In the genomic region with DNA sequence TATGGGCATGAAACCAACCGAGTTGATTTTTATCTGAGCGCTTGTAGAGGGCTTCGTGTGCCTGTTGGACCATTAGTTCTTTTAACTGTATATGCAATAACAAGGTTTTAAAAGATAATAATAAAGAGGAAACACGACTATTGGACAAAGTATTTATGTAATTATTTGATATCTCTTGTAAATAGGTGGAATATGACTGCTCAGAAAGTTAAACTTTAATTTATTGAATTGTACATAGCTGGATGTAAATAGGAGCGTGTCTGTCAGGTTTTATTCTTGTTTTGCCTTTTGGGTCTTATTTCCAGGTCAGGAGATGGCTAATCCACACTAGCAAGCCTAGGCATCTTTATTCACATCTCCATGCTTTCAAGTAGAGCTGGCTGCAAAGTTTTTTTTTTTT, we compare ENCODE assay signal across 16 mouse cellular contexts. TPM values are rescaled to one million over a fixed set of nuclear protein-coding genes. Genes with fewer than 3 reads are reported as not detected.
DNase-seq lines count a peak whose midpoint lies in the region; ATAC-seq and TF ChIP-seq lines count a peak whose summit lies in the region.
"Had no signal": no experiment of that assay in that cellular context is flagged by ENCODE, and none has a peak within 500 bp of the region (broad histone marks: within the 10 kb centered on the region; RNA-seq: fewer than 3 reads in every experiment).

No protein-coding gene starts in this region.

- no peak for TF ChIP-seq CTCF in lung, adult 2 months (IDR thresholded peaks at IDR 0.05; ENCODE audit: insufficient read depth, low read length)
- no peak for TF ChIP-seq CTCF in brain, embryonic 14.5 days (IDR thresholded peaks at IDR 0.05; ENCODE audit: borderline replicate concordance, extremely low read depth, insufficient read depth, insufficient read length)

- peak overlapping the region; percentile 81 for H3K27ac ChIP-seq in lung, embryonic 15.5 days
- peak overlapping the region; percentile 88 for H3K27ac ChIP-seq in embryonic facial prominence, embryonic 14.5 days (replicated peaks; ENCODE audit: low read depth, low read length)
- no peak overlapping the region for H3K27ac ChIP-seq in intestine, embryonic 15.5 days
- H3K27ac ChIP-seq: forebrain, embryonic 10.5 days; midbrain, embryonic 15.5 days; neural tube, embryonic 15.5 days had no signal

- no peak overlapping the region for H3K9ac ChIP-seq in lung, embryonic 15.5 days
- H3K9ac ChIP-seq in embryonic facial prominence, embryonic 14.5 days (ENCODE audit: low read depth, low read length): peak overlapping the region; percentile 74; the same call in 1 of the 2 replicates
- no peak overlapping the region for H3K9ac ChIP-seq in intestine, embryonic 15.5 days
- H3K9ac ChIP-seq: liver, postnatal 0 days; midbrain, embryonic 15.5 days; neural tube, embryonic 15.5 days had no signal

- ATAC-seq in lung, embryonic 15.5 days (ENCODE audit: borderline replicate concordance, extremely low read depth, low FRiP score, low TSS enrichment): no peak
- ATAC-seq in embryonic facial prominence, embryonic 14.5 days (ENCODE audit: low read depth): no peak
- ATAC-seq in intestine, embryonic 15.5 days: no peak
- ATAC-seq: liver, postnatal 0 days; midbrain, embryonic 15.5 days had no signal

- H3K9me3 ChIP-seq in lung, embryonic 15.5 days: no peaks in the 10 kb centered on the region
- no peaks in the 10 kb centered on the region for H3K9me3 ChIP-seq in embryonic facial prominence, embryonic 14.5 days (ENCODE audit: control insufficient read depth, low read length)
- no peaks in the 10 kb centered on the region for H3K9me3 ChIP-seq in intestine, embryonic 15.5 days
- H3K9me3 ChIP-seq: forebrain, embryonic 10.5 days; heart, embryonic 10.5 days; megakaryocyte, embryonic 14.5 days; midbrain, embryonic 15.5 days; neural tube, embryonic 15.5 days had no signal

- H3K4me3 ChIP-seq in lung, embryonic 15.5 days: no peak overlapping the region
- H3K4me3 ChIP-seq in lung, adult 2 months (replicated peaks; ENCODE audit: extremely low read depth, low read depth, low read length): no peak overlapping the region
- H3K4me3 ChIP-seq in embryonic facial prominence, embryonic 14.5 days (ENCODE audit: low read depth, low read length): 0 out of 2 replicates have a peak overlapping the region, but pooled peaks have one; percentile 40
- no peak overlapping the region for H3K4me3 ChIP-seq in intestine, embryonic 15.5 days (replicated peaks)
- H3K4me3 ChIP-seq: megakaryocyte, embryonic 14.5 days; midbrain, embryonic 15.5 days; neural tube, embryonic 15.5 days had no signal

- 33% methylated on average over 5 of the region's 5 CpGs for WGBS in lung, embryonic 15.5 days
- 38% methylated on average over 5 of the region's 5 CpGs for WGBS in lung, adult 2 months
- WGBS in embryonic facial prominence, embryonic 14.5 days: 35% methylated on average over 5 of the region's 5 CpGs
- 64% methylated on average over 5 of the region's 5 CpGs for WGBS in intestine, embryonic 15.5 days

- H3K27me3 ChIP-seq in lung, embryonic 15.5 days: peaks cover 77% of the 10 kb centered on the region
- H3K27me3 ChIP-seq in embryonic facial prominence, embryonic 14.5 days (replicated peaks; ENCODE audit: control insufficient read depth, insufficient read depth, low read length): peaks cover 77% of the 10 kb centered on the region
- peaks cover 35% of the 10 kb centered on the region for H3K27me3 ChIP-seq in intestine, embryonic 15.5 days (replicated peaks)
- H3K27me3 ChIP-seq: CH12.LX had no signal

- peaks cover 59% of the 10 kb centered on the region for H3K4me1 ChIP-seq in lung, embryonic 15.5 days
- H3K4me1 ChIP-seq in lung, adult 2 months (ENCODE audit: control insufficient read depth, insufficient read depth, low read length): peaks cover 2% of the 10 kb centered on the region; the same call in 1 of the 2 replicates
- peaks cover 6% of the 10 kb centered on the region; the same call in 1 of the 2 replicates for H3K4me1 ChIP-seq in embryonic facial prominence, embryonic 14.5 days (ENCODE audit: control insufficient read depth, insufficient read depth, low read length)
- H3K4me1 ChIP-seq in intestine, embryonic 15.5 days (replicated peaks): peaks cover 33% of the 10 kb centered on the region

- peak; percentile 23 for DNase-seq in embryo, embryonic 11 days
- DNase-seq in embryo, embryonic 10 days (ENCODE audit: low spot score): no peak
- DNase-seq in lung, adult 2 months: no peak
- peak; percentile 42 for DNase-seq in brain, embryonic 14.5 days (ENCODE audit: low read depth)
- no peak for DNase-seq in embryonic facial prominence, embryonic 14.5 days (ENCODE audit: low spot score)
- DNase-seq: kidney, adult 18-20 months; liver, postnatal 0 days; thymus, postnatal 36 days had no signal

- H3K36me3 ChIP-seq in lung, embryonic 15.5 days: peaks cover 6% of the 10 kb centered on the region; the same call in 1 of the 2 replicates
- H3K36me3 ChIP-seq in embryonic facial prominence, embryonic 14.5 days (ENCODE audit: control insufficient read depth, insufficient read depth, low read length): peaks cover 25% of the 10 kb centered on the region
- peaks cover 10% of the 10 kb centered on the region; the same call in 1 of the 2 replicates for H3K36me3 ChIP-seq in intestine, embryonic 15.5 days
- H3K36me3 ChIP-seq: forebrain, embryonic 10.5 days; midbrain, embryonic 15.5 days; neural tube, embryonic 15.5 days had no signal

- peak overlapping the region; percentile 59 for H3K4me2 ChIP-seq in lung, embryonic 15.5 days
- peak overlapping the region; percentile 63 for H3K4me2 ChIP-seq in embryonic facial prominence, embryonic 14.5 days (ENCODE audit: low read depth, low read length)
- no peak overlapping the region for H3K4me2 ChIP-seq in intestine, embryonic 15.5 days (replicated peaks)
- H3K4me2 ChIP-seq: midbrain, embryonic 15.5 days; neural tube, embryonic 15.5 days had no signal

- TF ChIP-seq POLR2A in lung, adult 2 months (IDR thresholded peaks at IDR 0.05; ENCODE audit: borderline replicate concordance, extremely low read depth, low read depth, low read length): no peak
- no peak for TF ChIP-seq POLR2A in brain, embryonic 14.5 days (IDR thresholded peaks at IDR 0.05; ENCODE audit: borderline replicate concordance, extremely low read depth, insufficient read depth, insufficient read length, poor library complexity, severe bottlenecking)

RNA-seq across cellular contexts. Expression of a gene that starts 13.4 kb away (rescaled TPM):
- 59.7 and 63.9 TPM in 2 replicates for polyA plus RNA-seq in lung, embryonic 15.5 days (2015; fragmentation: Nextera tagmentation; extraction: Ambion mirVana)
- 135 and 160 TPM in 2 replicates for polyA plus RNA-seq in lung, adult 2 months (2012; rRNA removed)
- polyA plus RNA-seq in brain, embryonic 14.5 days (2012; rRNA removed): 1.0 and 3.0 TPM in 2 replicates
- polyA plus RNA-seq in embryonic facial prominence, embryonic 14.5 days (2014; fragmentation: Nextera tagmentation; extraction: Ambion mirVana): 22.6 and 31.5 TPM in 2 replicates
- polyA plus RNA-seq in intestine, embryonic 15.5 days (2015; fragmentation: Nextera tagmentation; extraction: Ambion mirVana): 38.6 and 44.9 TPM in 2 replicates

Comparison
In these comparisons a context has a peak if more than half of its experiments do, and no peak if none do; other contexts are left out.
1. DNase-seq: peak in embryo, embryonic 11 days (single experiment) and brain, embryonic 14.5 days (single experiment); none in embryo, embryonic 10 days (single experiment), lung, adult 2 months (single experiment) and embryonic facial prominence, embryonic 14.5 days (single experiment).